Mouse (Mus musculus) hindbrain, embryonic 15.5 days (tissue): ENCODE results near the gene Speg. TPM values are rescaled to one million over a fixed set of nuclear protein-coding genes. Genes with fewer than 3 reads are reported as not detected.

ENCODE experiments used
- ATAC-seq: fragments of 200-750 bp; cut with Nextera tagmentation; 2 replicates; pipeline ENCODE4 v1.8.0; 2017; ENCODE audit warnings: low read depth, moderate number of reproducible peaks, moderate TSS enrichment; ENCODE audit not compliant: low FRiP score
- H3K27ac ChIP-seq: fragments of 300-500 bp; sonication (generic); replicated peaks from 2 replicates; pipeline ENCODE4 v1.5.1; 2015; ENCODE audit warnings: mild to moderate bottlenecking, inconsistent platforms
- H3K27me3 ChIP-seq: fragments of 300-500 bp; sonication (generic); 2 replicates; pipeline ENCODE4 v1.6.1; 2015; ENCODE audit warnings: control low read depth, inconsistent platforms
- H3K36me3 ChIP-seq: fragments of 300-500 bp; sonication (generic); 2 replicates; pipeline ENCODE4 v1.6.1; 2015; ENCODE audit warnings: control low read depth, inconsistent platforms
- H3K4me1 ChIP-seq: fragments of 300-500 bp; sonication (generic); replicated peaks from 2 replicates; pipeline ENCODE4 v1.6.1; 2015; ENCODE audit warnings: control low read depth, inconsistent platforms
- H3K4me2 ChIP-seq: fragments of 300-500 bp; sonication (generic); 2 replicates; pipeline ENCODE4 v1.6.1; 2015; ENCODE audit warnings: moderate library complexity, mild to moderate bottlenecking, inconsistent platforms
- H3K4me3 ChIP-seq: fragments of 300-500 bp; sonication (generic); 2 replicates; pipeline ENCODE4 v1.5.1; 2015; ENCODE audit warnings: mild to moderate bottlenecking, inconsistent platforms
- H3K9ac ChIP-seq: fragments of 300-500 bp; sonication (generic); 2 replicates; pipeline ENCODE4 v1.6.1; 2015; ENCODE audit warnings: inconsistent platforms
- H3K9me3 ChIP-seq: fragments of 300-500 bp; sonication (generic); 2 replicates; pipeline ENCODE4 v1.6.1; 2016; ENCODE audit warnings: control low read depth, inconsistent platforms
- WGBS: fragments of 180-500 bp; shearing (Covaris S2); methylation state at CpG from one replicate; pipeline ENCODE4 v1.1.7; 2015; 5-methylcytosine and 5-hydroxymethylcytosine counted together
- polyA plus RNA-seq: library from polyadenylated mRNA; unstranded; fragments of >200 nt; fragmentation: Nextera tagmentation; extraction: Ambion mirVana; gene quantifications from 2 replicates; pipeline ENCODE4 v1.2.1, GENCODE M21; 2015

Speg gene
- polyA plus RNA-seq, 1 experiment from 2014 or later, result 25.0 TPM

DNA sequence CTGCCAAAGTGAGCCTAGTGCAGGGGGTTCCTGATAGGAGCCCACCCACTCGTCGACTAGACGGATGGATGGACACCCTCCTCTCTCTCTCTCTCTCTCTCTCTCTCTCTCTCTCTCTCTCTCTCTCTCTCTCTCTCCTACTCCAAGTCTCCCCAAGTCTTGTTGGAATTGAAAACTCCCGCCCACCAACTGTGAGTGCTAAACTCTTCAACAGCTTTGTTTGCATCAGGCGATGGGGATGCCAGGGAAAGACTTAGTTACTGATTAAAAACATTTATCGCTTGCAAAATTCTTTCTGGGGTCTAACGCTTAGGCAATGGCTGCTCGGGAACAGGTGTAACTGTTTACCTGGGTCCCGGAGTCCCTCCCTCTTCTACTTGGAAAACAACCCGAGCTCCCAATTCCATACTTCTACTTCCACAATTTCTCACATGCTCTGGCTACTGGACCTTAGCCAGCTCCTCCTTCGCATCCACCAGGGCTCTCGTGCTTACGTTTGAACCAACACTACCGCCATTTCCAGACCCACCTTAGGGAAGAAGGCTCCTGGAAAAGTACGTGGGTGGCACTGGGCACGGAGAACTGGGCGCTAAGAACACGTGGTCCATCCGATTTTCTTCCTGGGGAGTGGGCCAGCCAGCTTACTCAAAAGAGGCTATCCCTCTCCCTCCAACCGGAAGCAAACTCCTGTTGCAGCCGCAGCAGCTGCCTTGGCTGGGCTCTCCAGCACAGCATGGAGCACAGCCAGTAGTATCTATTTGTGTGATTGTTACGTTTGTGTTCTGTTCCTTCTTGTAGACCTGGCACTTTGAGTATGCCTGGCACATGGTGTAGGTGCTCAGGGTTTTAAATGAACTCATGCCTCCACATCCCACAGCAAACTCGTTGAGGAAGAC, 83.9 kb downstream of the Speg start:
- Histone ChIP-seq H3K4me1 (peaks cover 48% of the 10 kb centered on the region), H3K9ac (no peak overlapping the region), H3K27me3 (no peaks in the 10 kb centered on the region), H3K4me3 (peak overlapping the region; percentile 18), H3K9me3 (no peaks in the 10 kb centered on the region), H3K4me2 (peak overlapping the region; percentile 53), H3K27ac (peak overlapping the region; percentile 33; the same call in 1 of the 2 replicates), H3K36me3 (no peaks in the 10 kb centered on the region)
- no peak for ATAC-seq
- WGBS, result 15% methylated on average over 23 of the region's 23 CpGs

DNA sequence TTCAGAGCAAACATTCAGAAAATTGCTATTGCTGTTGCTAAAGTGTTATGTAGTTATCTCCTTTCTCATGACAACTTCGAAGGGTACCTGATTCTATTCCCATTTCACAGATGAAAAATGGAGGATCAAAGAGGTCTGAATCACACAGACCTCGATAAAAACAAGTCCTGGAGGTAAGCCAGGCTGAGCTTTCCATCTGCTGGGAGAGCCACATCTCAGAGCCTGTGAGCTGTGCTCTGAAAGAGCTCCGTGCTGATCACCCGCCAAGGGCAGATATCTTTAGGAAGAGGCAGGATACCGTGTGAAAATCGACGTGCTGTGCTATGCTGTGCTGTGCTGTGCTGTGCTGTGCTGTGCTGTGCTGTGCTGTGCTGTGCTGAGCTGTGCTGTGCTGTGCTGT, 85.2 kb downstream of the Speg start:
- Histone ChIP-seq H3K9me3 (no peaks in the 10 kb centered on the region), H3K27ac (no peak overlapping the region), H3K9ac (no peak overlapping the region), H3K36me3 (no peaks in the 10 kb centered on the region), H3K27me3 (no peaks in the 10 kb centered on the region), H3K4me2 (no peak overlapping the region), H3K4me3 (no peak overlapping the region), H3K4me1 (peaks cover 46% of the 10 kb centered on the region)
- ATAC-seq, result no peak
- WGBS, result 68% methylated on average over 7 of the region's 7 CpGs

DNA sequence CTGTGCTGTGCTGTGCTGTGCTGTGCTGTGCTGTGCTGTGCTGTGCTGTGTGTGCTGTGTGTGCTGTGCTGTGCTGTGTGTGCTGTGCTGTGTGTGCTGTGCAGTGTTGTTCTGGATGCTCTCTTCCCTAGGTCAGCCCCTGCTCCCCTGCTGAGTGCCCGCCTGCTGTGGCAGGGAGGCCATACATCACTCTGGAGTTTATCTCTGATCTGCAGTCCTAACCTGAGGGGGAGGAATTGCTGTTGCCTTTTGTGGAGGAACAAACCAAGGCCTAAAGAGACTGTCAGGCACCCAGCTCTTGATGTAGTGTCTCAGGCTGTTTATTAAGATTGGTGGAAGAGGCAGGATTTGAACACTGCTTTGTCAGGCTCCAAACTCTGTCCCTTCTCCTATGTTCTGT, 87.5 kb downstream of the Speg start:
- 40% methylated on average over 1 of the region's 1 CpGs for WGBS

DNA sequence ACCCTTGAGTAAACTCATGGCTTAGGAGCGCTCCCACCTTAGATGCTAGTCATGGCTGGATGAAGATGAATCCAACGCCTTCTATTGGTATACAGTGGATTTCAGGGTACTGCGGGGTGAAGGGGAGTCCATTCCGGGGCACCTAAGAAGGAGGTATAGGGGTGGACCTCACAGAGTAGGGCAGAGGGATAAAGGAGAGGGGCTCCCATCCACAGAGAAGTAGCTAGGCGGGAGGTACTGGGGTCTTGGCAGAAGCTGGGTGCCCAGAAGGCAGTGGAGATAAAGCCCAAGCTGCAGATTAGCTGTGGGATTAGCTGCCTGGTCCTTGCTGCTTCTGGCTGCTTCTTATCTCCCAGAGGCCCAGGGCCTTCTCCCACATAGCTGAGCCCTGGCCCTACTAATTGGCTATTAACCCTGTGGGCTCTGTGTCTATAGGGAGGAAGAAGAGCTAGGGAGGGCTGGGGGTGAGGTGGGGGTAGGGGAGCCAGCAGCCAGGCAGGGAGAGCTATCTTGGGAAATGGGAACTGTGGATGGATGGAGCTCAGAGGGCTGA, 88.6 kb downstream of the Speg start:
- H3K9ac ChIP-seq, result no peak overlapping the region
- peaks cover 2% of the 10 kb centered on the region; the same call in 1 of the 2 replicates for H3K27me3 ChIP-seq
- no peak for ATAC-seq

More for the DNA sequence above, 87.5 kb downstream of the Speg start:
- H3K36me3 ChIP-seq, result no peaks in the 10 kb centered on the region
- H3K4me2 ChIP-seq, result no peak overlapping the region
- no peak overlapping the region for H3K4me3 ChIP-seq
- H3K27ac ChIP-seq, result no peak overlapping the region
- ATAC-seq, result no peak
- peaks cover 33% of the 10 kb centered on the region for H3K4me1 ChIP-seq
- H3K9me3 ChIP-seq, result no peaks in the 10 kb centered on the region
- H3K9ac ChIP-seq, result no peak overlapping the region
- H3K27me3 ChIP-seq, result no peaks in the 10 kb centered on the region; the same call in 1 of the 2 replicates

DNA sequence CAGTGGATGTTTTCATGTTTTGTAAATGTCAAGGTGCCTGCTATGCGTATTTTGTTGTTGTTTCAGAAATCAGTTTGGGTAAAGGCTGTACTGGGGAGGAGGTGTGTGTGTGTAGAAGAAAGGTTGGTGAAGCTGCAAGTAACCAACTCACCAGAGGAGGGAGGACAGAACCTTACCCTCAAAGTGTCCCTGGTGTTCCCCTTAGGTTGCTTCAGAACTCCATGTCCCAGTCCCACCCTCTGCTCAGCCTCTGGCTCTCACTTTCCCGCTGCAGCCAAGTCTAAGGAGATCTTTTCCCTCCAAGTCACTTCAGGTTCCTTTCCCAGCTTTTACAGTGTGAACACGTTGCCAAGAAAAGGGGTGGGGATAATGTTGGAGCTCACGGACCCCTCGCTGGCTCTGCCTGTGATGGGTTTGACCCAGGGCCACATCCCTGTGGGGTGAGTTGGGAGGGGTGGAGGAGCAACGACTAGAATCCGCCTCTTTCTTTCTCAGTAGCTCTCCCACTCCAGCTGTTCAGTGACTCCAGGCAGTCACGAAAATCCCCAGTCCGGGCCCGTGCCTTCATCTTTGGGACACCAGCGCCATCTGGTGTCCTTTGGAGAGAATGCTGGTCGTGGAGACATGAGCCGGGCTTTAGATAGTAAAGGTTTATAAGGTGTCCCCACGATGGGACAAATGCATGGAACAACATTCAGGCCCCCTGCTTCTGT, 92.3 kb downstream of the Speg start:
- Histone ChIP-seq H3K4me3 (no peak overlapping the region), H3K9me3 (no peaks in the 10 kb centered on the region), H3K4me1 (peaks cover 16% of the 10 kb centered on the region), H3K36me3 (peaks cover 3% of the 10 kb centered on the region; the same call in 1 of the 2 replicates), H3K27ac (no peak overlapping the region), H3K4me2 (peak overlapping the region; percentile 36), H3K27me3 (peaks cover 8% of the 10 kb centered on the region; the same call in 1 of the 2 replicates), H3K9ac (no peak overlapping the region)
- WGBS, result 7% methylated on average over 14 of the region's 14 CpGs
- ATAC-seq, result peak; percentile 76

More for the DNA sequence above, 88.6 kb downstream of the Speg start:
- H3K27ac ChIP-seq, result no peak overlapping the region
- H3K4me2 ChIP-seq, result no peak overlapping the region
- WGBS, result 88% methylated on average over 5 of the region's 5 CpGs
- no peaks in the 10 kb centered on the region for H3K36me3 ChIP-seq
- no peak overlapping the region for H3K4me3 ChIP-seq
- H3K4me1 ChIP-seq, result peaks cover 24% of the 10 kb centered on the region
- H3K9me3 ChIP-seq, result no peaks in the 10 kb centered on the region

DNA sequence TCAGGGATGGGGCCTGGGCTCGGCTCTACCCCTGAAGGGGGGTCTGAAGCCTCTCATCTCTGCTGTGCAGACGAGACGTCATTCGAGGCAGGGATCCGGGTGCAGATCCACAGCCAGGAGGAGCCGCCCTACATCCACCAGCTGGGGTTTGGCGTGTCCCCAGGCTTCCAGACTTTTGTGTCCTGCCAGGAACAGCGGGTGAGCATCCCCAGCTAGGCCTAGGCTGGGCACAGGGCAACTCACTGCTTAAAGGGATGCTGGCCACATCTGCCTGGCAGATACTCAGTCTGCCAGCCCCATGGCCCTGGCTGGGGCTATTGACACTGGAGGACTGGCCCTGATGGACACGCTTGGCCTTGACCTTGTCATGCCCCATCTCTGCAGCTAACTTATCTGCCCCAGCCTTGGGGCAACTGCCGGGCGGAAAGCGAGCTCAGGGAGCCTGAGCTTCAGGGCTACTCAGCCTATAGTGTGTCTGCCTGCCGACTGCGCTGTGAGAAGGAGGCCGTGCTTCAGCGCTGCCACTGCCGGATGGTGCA, 94.3 kb downstream of the Speg start:
- 77% methylated on average over 17 of the region's 17 CpGs for WGBS
- no peak overlapping the region for H3K9ac ChIP-seq
- peaks cover 7% of the 10 kb centered on the region for H3K36me3 ChIP-seq
- ATAC-seq, result no peak
- H3K4me3 ChIP-seq, result no peak overlapping the region
- H3K4me1 ChIP-seq, result peaks cover 13% of the 10 kb centered on the region
- H3K27me3 ChIP-seq, result peaks cover 8% of the 10 kb centered on the region; the same call in 1 of the 2 replicates
- H3K9me3 ChIP-seq, result no peaks in the 10 kb centered on the region
- H3K4me2 ChIP-seq, result no peak overlapping the region
- H3K27ac ChIP-seq, result no peak overlapping the region

DNA sequence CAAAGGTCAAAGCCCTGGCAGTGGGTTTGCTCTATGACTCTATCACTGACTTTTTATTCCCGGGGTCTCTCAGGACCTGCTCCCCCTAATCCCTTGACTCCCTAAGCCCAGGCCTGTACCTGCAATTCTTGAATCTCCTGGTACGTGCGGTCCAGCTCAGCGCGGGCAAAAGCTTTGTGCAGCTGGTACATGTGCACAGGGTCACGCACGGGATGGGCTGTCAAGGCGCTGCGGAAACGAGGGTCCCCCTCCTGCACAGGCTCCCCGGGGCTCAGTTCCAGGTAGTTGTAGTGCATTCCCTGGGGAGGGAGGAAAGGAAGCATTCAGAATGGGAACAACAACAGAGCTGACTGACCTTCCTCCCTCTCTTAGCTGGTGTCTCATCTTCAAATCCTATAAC, 101.3 kb downstream of the Speg start:
- Histone ChIP-seq H3K27me3 (no peaks in the 10 kb centered on the region), H3K4me3 (no peak overlapping the region), H3K4me2 (no peak overlapping the region), H3K36me3 (peaks cover 24% of the 10 kb centered on the region), H3K4me1 (peaks cover 39% of the 10 kb centered on the region), H3K9ac (no peak overlapping the region), H3K9me3 (no peaks in the 10 kb centered on the region), H3K27ac (no peak overlapping the region)
- no peak for ATAC-seq
- 95% methylated on average over 11 of the region's 11 CpGs for WGBS

DNA sequence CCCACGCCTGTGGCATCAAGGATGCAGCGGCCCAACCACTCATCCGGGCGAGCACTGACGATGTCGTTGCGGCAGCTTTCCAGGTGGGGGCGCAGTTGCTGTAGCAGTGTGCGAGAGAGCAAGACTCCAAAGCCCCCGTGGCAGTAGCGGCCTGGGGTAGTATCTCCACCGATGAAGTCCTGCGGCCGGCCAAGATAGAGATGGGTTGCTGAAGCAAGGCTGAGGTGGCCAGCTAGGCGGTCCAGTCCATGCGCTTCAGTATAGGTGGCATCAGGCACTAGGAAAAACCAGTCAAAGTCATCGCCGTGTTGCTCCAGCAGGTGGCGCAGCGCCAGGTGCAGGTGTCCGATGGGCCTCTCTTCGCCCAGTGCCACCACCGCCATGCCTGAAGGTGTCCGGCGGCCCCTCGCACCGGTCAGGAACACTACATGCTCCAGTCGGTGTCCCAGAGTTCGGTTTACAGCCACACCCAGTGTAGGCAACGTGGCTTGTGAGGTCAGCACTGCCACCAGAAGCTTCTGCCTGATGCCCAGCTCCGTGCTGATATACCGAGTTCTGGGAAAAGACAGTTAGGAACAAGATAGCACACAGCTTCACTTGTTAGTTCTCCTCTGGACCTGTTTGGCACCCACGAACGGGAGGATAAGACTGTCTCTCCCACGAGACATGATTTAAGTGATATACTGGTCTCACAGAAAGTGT, 102.3 kb downstream of the Speg start:
- Histone ChIP-seq H3K9ac (0 out of 2 replicates have a peak overlapping the region, but pooled peaks have one; percentile 91), H3K4me1 (peaks cover 49% of the 10 kb centered on the region), H3K36me3 (peaks cover 21% of the 10 kb centered on the region)

DNA sequence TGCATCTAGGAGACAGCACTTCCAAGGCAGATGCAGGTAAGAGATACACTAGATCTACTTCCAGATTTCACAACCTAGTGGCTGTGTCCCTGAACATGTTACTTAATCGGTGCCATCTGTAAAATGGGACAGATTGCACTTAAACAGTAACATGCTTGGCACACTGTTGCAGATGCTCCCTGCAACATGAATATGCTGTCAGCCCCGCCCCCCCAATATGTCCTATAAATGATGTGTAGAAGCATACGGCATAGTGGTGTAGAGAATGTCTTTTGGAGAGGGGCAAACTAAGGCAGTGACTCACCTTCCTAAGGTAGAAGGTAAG, 102.8 kb downstream of the Speg start:
- ATAC-seq, result no peak
- Histone ChIP-seq H3K4me3 (peak overlapping the region; percentile 95), H3K4me1 (peaks cover 54% of the 10 kb centered on the region), H3K27me3 (0 out of 2 replicates have a peak, but pooled peaks cover 5% of the 10 kb centered on the region), H3K36me3 (peaks cover 18% of the 10 kb centered on the region), H3K27ac (0 out of 2 replicates have a peak overlapping the region, but pooled peaks have one; percentile 92), H3K4me2 (peak overlapping the region; percentile 84), H3K9me3 (no peaks in the 10 kb centered on the region), H3K9ac (peak overlapping the region; percentile 91; the same call in 1 of the 2 replicates)
- 46% methylated on average over 3 of the region's 3 CpGs for WGBS

More for the DNA sequence above, 102.3 kb downstream of the Speg start:
- Histone ChIP-seq H3K9me3 (no peaks in the 10 kb centered on the region), H3K27me3 (0 out of 2 replicates have a peak, but pooled peaks cover 5% of the 10 kb centered on the region), H3K27ac (no peak overlapping the region), H3K4me2 (peak overlapping the region; percentile 84), H3K4me3 (peak overlapping the region; percentile 95)
- 10% methylated on average over 35 of the region's 35 CpGs for WGBS
- no peak for ATAC-seq

DNA sequence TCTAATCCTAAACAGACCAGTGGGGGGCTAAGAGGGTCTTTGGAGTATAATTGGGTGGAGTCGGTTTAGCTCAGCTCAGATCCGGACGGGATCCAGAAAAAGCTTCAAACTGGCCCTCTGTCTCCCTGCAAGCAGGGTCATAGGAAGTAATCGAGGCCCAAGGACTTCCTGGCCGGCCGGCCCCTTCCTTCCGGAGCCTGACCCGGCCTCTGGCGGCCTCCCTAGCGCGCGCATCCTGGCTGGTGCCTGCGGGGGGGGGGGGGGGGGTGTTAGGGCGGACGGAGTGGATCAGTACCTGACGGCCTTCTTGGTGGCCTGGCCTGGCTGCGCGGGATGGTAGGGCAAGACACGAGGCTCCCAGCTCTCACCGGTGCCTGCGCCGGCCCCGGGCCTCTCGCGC, 103.4 kb downstream of the Speg start:
- no peak; the same call in 1 of the 2 replicates for ATAC-seq
- Histone ChIP-seq H3K27ac (peak overlapping the region; percentile 92), H3K27me3 (0 out of 2 replicates have a peak, but pooled peaks cover 5% of the 10 kb centered on the region), H3K36me3 (peaks cover 19% of the 10 kb centered on the region), H3K4me1 (peaks cover 55% of the 10 kb centered on the region), H3K4me3 (peak overlapping the region; percentile 95), H3K9me3 (no peaks in the 10 kb centered on the region), H3K9ac (peak overlapping the region; percentile 91), H3K4me2 (peak overlapping the region; percentile 84)
- WGBS, result 0% methylated on average over 15 of the region's 25 CpGs
